Mouse (Mus musculus): ENCODE results near the gene E2f8.

DNA sequence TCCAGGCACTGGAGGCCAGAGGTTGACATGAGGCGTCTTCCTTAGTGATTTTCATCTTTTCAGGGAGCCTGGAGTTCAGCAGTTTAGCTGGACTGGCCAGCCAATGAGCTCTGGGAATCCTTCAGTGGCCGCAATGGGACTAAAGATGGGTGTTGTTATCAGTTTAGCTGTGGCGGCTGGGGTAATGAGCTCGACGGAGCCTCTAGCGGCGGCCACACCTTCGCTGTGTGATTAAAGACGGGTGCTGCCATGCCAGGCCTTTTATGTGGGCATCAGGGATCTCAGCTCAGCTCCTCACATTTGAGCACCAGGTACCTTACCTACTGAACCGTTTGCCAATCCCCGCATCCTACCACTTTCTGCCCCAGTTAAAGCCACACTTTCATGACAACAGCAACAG lies 10.1 kb downstream of the E2f8 start:
- TF ChIP-seq HCFC1 (IDR thresholded peaks at IDR 0.05; ENCODE audit: low read depth, low read length) (no peak), ZMIZ1 (IDR thresholded peaks at IDR 0.05; ENCODE audit: low read depth, low read length) (no peak), USF1 (IDR thresholded peaks at IDR 0.05; ENCODE audit: low read depth, low read length) (no peak), CTCF (conservative IDR thresholded peaks at IDR 0.05 in 1 of 2, IDR thresholded peaks at IDR 0.05 in 1 of 2; ENCODE audit: low read depth in 2 of 2, low read length in 2 of 2) (no peak), KAT2A (IDR thresholded peaks at IDR 0.05; ENCODE audit: insufficient replicate concordance, low read length) (no peak), MYC (IDR thresholded peaks at IDR 0.05; ENCODE audit: low read depth, low read length) (no peak)

Data from CH12.LX (cell line).